Mouse (Mus musculus) thymus, adult 2 months (tissue): Measurements from ENCODE around the gene Olfr283. TPM values are rescaled to one million over a fixed set of nuclear protein-coding genes. Genes with fewer than 3 reads are reported as not detected.

Source experiments
- DNase-seq: peaks from one replicate; pipeline ENCODE4 v3.0.0; 2021
- H3K27ac ChIP-seq: fragments of 200-500 bp; 2 replicates; pipeline ENCODE4 v1.5.1; 2012; ENCODE audit warnings: low read length, control low read depth; ENCODE audit not compliant: control insufficient read depth, insufficient read depth
- H3K27me3 ChIP-seq: fragments of 200-500 bp; 2 replicates; pipeline ENCODE4 v1.6.1; 2012; ENCODE audit warnings: mild to moderate bottlenecking, low read length, moderate library complexity, mixed read lengths; ENCODE audit not compliant: control insufficient read depth, insufficient read depth
- H3K36me3 ChIP-seq: fragments of 200-500 bp; 2 replicates; pipeline ENCODE4 v1.6.1; 2012; ENCODE audit warnings: mild to moderate bottlenecking, low read length, moderate library complexity; ENCODE audit not compliant: control insufficient read depth, insufficient read depth
- H3K4me1 ChIP-seq: fragments of 200-500 bp; replicated peaks from 2 replicates; pipeline ENCODE4 v1.6.1; 2012; ENCODE audit warnings: low read length; ENCODE audit not compliant: control insufficient read depth, insufficient read depth
- H3K4me3 ChIP-seq: fragments of 200-500 bp; 2 replicates; pipeline ENCODE4 v1.5.1; 2012; ENCODE audit warnings: mild to moderate bottlenecking, low read length, control low read depth, moderate library complexity; ENCODE audit not compliant: control insufficient read depth, insufficient read depth
- CTCF ChIP-seq: fragments of 200-500 bp; IDR thresholded peaks from 2 replicates; pipeline ENCODE4 v1.5.1; 2012; ENCODE audit warnings: mild to moderate bottlenecking, control low read depth, low read length, moderate library complexity, borderline replicate concordance; ENCODE audit not compliant: control insufficient read depth, poor library complexity, insufficient read depth; ENCODE audit errors: extremely low read depth
- POLR2A ChIP-seq: fragments of 200-500 bp; IDR thresholded peaks from 2 replicates; pipeline ENCODE4 v1.6.1; 2012; ENCODE audit warnings: mild to moderate bottlenecking, low read length, control low read depth, moderate library complexity; ENCODE audit not compliant: control insufficient read depth, poor library complexity, insufficient read depth; ENCODE audit errors: extremely low read depth
- WGBS: fragments of 180-500 bp; shearing (Covaris S2); methylation state at CpG from one replicate; pipeline ENCODE4 v1.1.7; 2018; 5-methylcytosine and 5-hydroxymethylcytosine counted together
- polyA plus RNA-seq: library from polyadenylated mRNA; depleted of rRNA; stranded (reverse); fragments of >200 nt; gene quantifications from 2 replicates; pipeline ENCODE4 v1.2.3, GENCODE M21; 2012; rRNA removed

Gene Olfr283
- polyA plus RNA-seq, 1 experiment = not detected

- WGBS = 81% methylated on average over 10 of the region's 10 CpGs
- no peak for DNase-seq
- Histone ChIP-seq H3K4me1 (no peaks in the 10 kb centered on the region), H3K27ac (no peak overlapping the region), H3K36me3 (no peaks in the 10 kb centered on the region), H3K4me3 (no peak overlapping the region), H3K27me3 (no peaks in the 10 kb centered on the region)
- TF ChIP-seq CTCF (no peak), POLR2A (no peak)
Observed at GRCm38 (mm10) chr15:98391081-98391902, 10.5 kb upstream of the Olfr283 start.

GRCm38 (mm10) chr15:98389796-98390195 lies 9.1 kb upstream of the Olfr283 start:
- WGBS = 23% methylated on average over 7 of the region's 7 CpGs
- H3K4me1 ChIP-seq = no peaks in the 10 kb centered on the region
- peak; percentile 51 for DNase-seq
- no peaks in the 10 kb centered on the region for H3K36me3 ChIP-seq
- no peak overlapping the region for H3K4me3 ChIP-seq
- H3K27me3 ChIP-seq = no peaks in the 10 kb centered on the region
- TF ChIP-seq CTCF = no peak
- no peak for TF ChIP-seq POLR2A
- H3K27ac ChIP-seq = no peak overlapping the region

GRCm38 (mm10) chr15:98387621-98388020 lies 6.9 kb upstream of the Olfr283 start:
- WGBS = 90% methylated on average over 2 of the region's 2 CpGs
- H3K27me3 ChIP-seq = no peaks in the 10 kb centered on the region
- no peaks in the 10 kb centered on the region for H3K4me1 ChIP-seq
- H3K4me3 ChIP-seq = no peak overlapping the region
- TF ChIP-seq CTCF (no peak), POLR2A (no peak)
- no peak overlapping the region for H3K27ac ChIP-seq
- H3K36me3 ChIP-seq = no peaks in the 10 kb centered on the region
- no peak for DNase-seq

DNA sequence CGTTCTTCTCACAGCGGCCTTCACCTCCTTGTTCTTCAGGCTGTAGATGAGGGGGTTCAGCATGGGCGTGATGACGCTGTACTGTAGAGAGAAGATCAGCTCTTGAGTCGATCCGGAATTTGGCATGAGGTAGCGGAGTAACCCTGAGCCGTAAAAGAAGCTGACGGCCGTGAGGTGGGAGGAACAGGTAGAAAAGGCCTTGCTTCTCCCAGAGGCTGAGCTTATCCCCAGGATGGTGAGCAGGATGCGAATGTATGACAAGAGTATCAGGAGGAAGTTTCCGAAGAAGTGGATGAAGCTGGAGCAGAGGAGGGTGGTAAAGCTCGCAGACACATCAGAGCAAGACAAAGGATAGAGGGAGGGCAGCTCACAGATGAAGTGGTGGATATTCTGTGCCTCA lies 2.5 kb downstream of the Olfr283 start:
- H3K4me3 ChIP-seq = no peak overlapping the region
- H3K36me3 ChIP-seq = no peaks in the 10 kb centered on the region
- H3K4me1 ChIP-seq = no peaks in the 10 kb centered on the region
- WGBS = 92% methylated on average over 13 of the region's 13 CpGs
- H3K27me3 ChIP-seq = no peaks in the 10 kb centered on the region
- DNase-seq = no peak
- TF ChIP-seq POLR2A = no peak
- H3K27ac ChIP-seq = no peak overlapping the region

DNA sequence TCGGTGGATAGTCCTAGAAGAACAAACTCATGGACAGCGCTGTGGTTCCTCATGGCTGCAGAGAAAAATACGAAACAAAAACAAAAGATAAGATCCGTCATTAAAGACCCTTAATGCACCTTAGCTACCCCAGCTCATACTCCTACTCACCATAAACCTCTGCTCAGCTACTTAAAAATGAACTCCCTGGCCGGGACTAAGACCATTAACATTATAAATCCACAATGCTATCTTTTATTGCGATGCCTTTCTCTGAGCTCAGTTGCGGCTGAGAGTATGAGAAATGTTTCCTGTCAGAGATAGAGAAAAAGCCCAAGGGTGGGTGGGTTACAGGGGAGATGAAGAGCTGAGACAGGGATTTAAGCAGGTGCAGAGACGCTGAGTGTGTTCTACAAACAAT lies 39.9 kb downstream of the Olfr283 start, which contains the start of gene Olfr284:
Olfr284 (minus strand) TSS at position 101 of the 400 bp plus-strand sequence.
- Histone ChIP-seq H3K36me3 (no peaks in the 10 kb centered on the region), H3K4me3 (no peak within 1 kb of the TSS), H3K4me1 (no peaks in the 10 kb centered on the region), H3K27me3 (no peaks in the 10 kb centered on the region), H3K27ac (no peak within 1 kb of the TSS)
- DNase-seq = no peak
- WGBS = 87% methylated on average over 8 of the region's 8 CpGs
- TF ChIP-seq POLR2A (no peak), CTCF (no peak)

Other genes with a start within 250 kb of the Olfr283 start
- gene Asb8, start 215.3 kb downstream of the Olfr283 start, polyA plus RNA-seq = 52.2 and 56.9 TPM in 2 replicates
- 1.3 TPM in 2 replicates for gene Ccdc184, start 213.8 kb downstream of the Olfr283 start, polyA plus RNA-seq
- gene Olfr288, start 185.4 kb downstream of the Olfr283 start, polyA plus RNA-seq = not detected in 2 replicates
- gene Gm44579, start 160.0 kb downstream of the Olfr283 start, polyA plus RNA-seq = not detected in 2 replicates
- 0.22 TPM in 1 of 2 replicates, not detected in the other for gene Olfr287, start 159.9 kb downstream of the Olfr283 start, polyA plus RNA-seq
- gene Olfr286, start 146.5 kb downstream of the Olfr283 start, polyA plus RNA-seq = 0.11 TPM in 1 of 2 replicates, not detected in the other
- gene H1fnt, start 123.7 kb downstream of the Olfr283 start, polyA plus RNA-seq = 0.22 TPM in 1 of 2 replicates, not detected in the other
- 0.34 and 0.71 TPM in 2 replicates for gene Zfp641, start 84.8 kb downstream of the Olfr283 start, polyA plus RNA-seq
- gene Olfr285, start 63.6 kb downstream of the Olfr283 start, polyA plus RNA-seq = not detected in 2 replicates
- gene Olfr284, start 40.0 kb downstream of the Olfr283 start, polyA plus RNA-seq = 0.29 TPM in 1 of 2 replicates, not detected in the other
- gene Olfr282, start 50.3 kb upstream of the Olfr283 start, polyA plus RNA-seq = not detected in 2 replicates
- gene Olfr281, start 71.6 kb upstream of the Olfr283 start, polyA plus RNA-seq = not detected in 2 replicates
- gene OR5BS1P, start 89.0 kb upstream of the Olfr283 start, polyA plus RNA-seq = not detected in 2 replicates
- gene Lalba, start 101.8 kb upstream of the Olfr283 start, polyA plus RNA-seq = 0.48 TPM in 1 of 2 replicates, not detected in the other
- gene Olfr279, start 111.5 kb upstream of the Olfr283 start, polyA plus RNA-seq = not detected in 2 replicates
- 71.6 and 78.4 TPM in 2 replicates for gene Kansl2, start 153.3 kb upstream of the Olfr283 start, polyA plus RNA-seq
- gene Ccnt1, start 190.0 kb upstream of the Olfr283 start, polyA plus RNA-seq = 26.8 and 32.0 TPM in 2 replicates
- gene 4930415O20Rik, start 190.1 kb upstream of the Olfr283 start, polyA plus RNA-seq = 0.31 TPM in 1 of 2 replicates, not detected in the other
- 211 and 230 TPM in 2 replicates for gene Adcy6, start 229.1 kb upstream of the Olfr283 start, polyA plus RNA-seq
- gene Cacnb3, start 249.9 kb upstream of the Olfr283 start, polyA plus RNA-seq = 102 and 127 TPM in 2 replicates